ENCODE assay signal across 9 mouse cellular contexts in the genomic region with DNA sequence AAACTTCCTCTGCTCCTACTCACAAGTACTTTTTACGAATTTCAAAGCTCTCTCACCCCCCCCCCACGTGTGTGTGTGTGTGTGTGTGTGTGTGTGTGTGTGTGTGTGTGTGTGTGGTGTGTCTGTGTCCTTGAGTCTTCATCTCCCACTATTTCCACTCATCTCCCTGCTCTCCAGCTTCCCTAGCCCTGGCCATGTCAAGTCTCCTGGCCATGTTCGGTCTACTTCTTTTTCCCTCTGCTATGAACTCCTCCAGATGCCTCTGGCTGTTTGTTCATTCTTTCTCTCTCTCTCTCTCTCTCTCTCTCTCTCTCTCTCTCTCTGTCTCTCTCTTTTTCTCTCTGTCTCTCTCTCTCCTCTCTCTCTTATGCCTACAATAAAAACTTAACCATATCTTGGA. TPM values are rescaled to one million over a fixed set of nuclear protein-coding genes. Genes with fewer than 3 reads are reported as not detected.
DNase-seq lines count a peak whose midpoint lies in the region; ATAC-seq and TF ChIP-seq lines count a peak whose summit lies in the region.
"Had no signal": no experiment of that assay in that cellular context is flagged by ENCODE, and none has a peak within 500 bp of the region (broad histone marks: within the 10 kb centered on the region; RNA-seq: fewer than 3 reads in every experiment).

No protein-coding gene starts in this region.

- no peak for TF ChIP-seq CTCF in kidney, postnatal 0 days (IDR thresholded peaks at IDR 0.05; ENCODE audit: low read depth)
- no peak for TF ChIP-seq CTCF in heart, postnatal 0 days (IDR thresholded peaks at IDR 0.05; ENCODE audit: low read depth)

- H3K4me3 ChIP-seq in kidney, postnatal 0 days (replicated peaks; ENCODE audit: low read depth, low read length): peak overlapping the region; percentile 26
- H3K4me3 ChIP-seq in brown adipose tissue, adult 24 weeks (ENCODE audit: insufficient read depth, low read depth, low read length): peak overlapping the region; percentile 40
- H3K4me3 ChIP-seq in heart, postnatal 0 days (ENCODE audit: low read depth, low read length): peak overlapping the region; percentile 47
- H3K4me3 ChIP-seq in liver, embryonic 15.5 days (replicated peaks): peak overlapping the region; percentile 45

- H3K4me2 ChIP-seq in kidney, postnatal 0 days (ENCODE audit: low read length): peak overlapping the region; percentile 52
- peak overlapping the region; percentile 67 for H3K4me2 ChIP-seq in heart, postnatal 0 days (ENCODE audit: low read depth, low read length)
- peak overlapping the region; percentile 54 for H3K4me2 ChIP-seq in liver, embryonic 15.5 days

- no peaks in the 10 kb centered on the region for H3K4me1 ChIP-seq in kidney, postnatal 0 days (replicated peaks; ENCODE audit: insufficient read depth, low read length)
- peaks cover 6% of the 10 kb centered on the region; the same call in 1 of the 2 replicates for H3K4me1 ChIP-seq in brown adipose tissue, adult 24 weeks (ENCODE audit: control insufficient read depth, insufficient read depth, insufficient read length, low read length)
- H3K4me1 ChIP-seq in heart, postnatal 0 days (ENCODE audit: control insufficient read depth, insufficient read depth): peaks cover 27% of the 10 kb centered on the region
- H3K4me1 ChIP-seq in liver, embryonic 15.5 days (replicated peaks): peaks cover 19% of the 10 kb centered on the region

- no peak; the same call in 1 of the 2 replicates for ATAC-seq in kidney, postnatal 0 days (replicated peaks; ENCODE audit: low FRiP score, low read depth)
- peak; percentile 51; the same call in 1 of the 2 replicates for ATAC-seq in heart, postnatal 0 days (ENCODE audit: insufficient read depth, low read depth)
- peak; percentile 57; the same call in 1 of the 2 replicates for ATAC-seq in liver, embryonic 15.5 days (ENCODE audit: insufficient read depth)
- ATAC-seq in erythroid progenitor cell, adult 5-6 weeks (replicated peaks; ENCODE audit: low FRiP score, poor library complexity, severe bottlenecking): no peak

- WGBS in kidney, postnatal 0 days: 34% methylated on average over 3 of the region's 3 CpGs
- 4% methylated on average over 3 of the region's 3 CpGs for WGBS in heart, postnatal 0 days
- WGBS in liver, embryonic 15.5 days (ENCODE audit: insufficient replicate concordance): 20% methylated on average over 3 of the region's 3 CpGs

- no peak for TF ChIP-seq EP300 in heart, postnatal 0 days (IDR thresholded peaks at IDR 0.05; ENCODE audit: low read depth)

- H3K36me3 ChIP-seq in kidney, postnatal 0 days (ENCODE audit: insufficient read depth, low read length): no peaks in the 10 kb centered on the region
- H3K36me3 ChIP-seq in heart, postnatal 0 days (replicated peaks; ENCODE audit: control insufficient read depth, insufficient read depth, low read length): peaks cover 13% of the 10 kb centered on the region; the same call in 1 of the 2 replicates
- no peaks in the 10 kb centered on the region for H3K36me3 ChIP-seq in liver, embryonic 15.5 days (replicated peaks)

- peak; percentile 9 for DNase-seq in kidney, postnatal 0 days (ENCODE audit: low spot score)
- no peak for DNase-seq in kidney, postnatal 10 days
- DNase-seq in heart, postnatal 0 days (ENCODE audit: low spot score): no peak
- no peak for DNase-seq in layer of hippocampus, adult 9-10 months (ENCODE audit: low spot score)
- no peak for DNase-seq in embryo, embryonic 9.5 days (ENCODE audit: extremely low spot score)
- DNase-seq: cerebellum, postnatal 36 days had no signal

- peak overlapping the region; percentile 9; the same call in 1 of the 2 replicates for H3K27ac ChIP-seq in kidney, postnatal 0 days
- H3K27ac ChIP-seq in brown adipose tissue, adult 24 weeks (replicated peaks; ENCODE audit: low read depth, low read length): no peak overlapping the region
- peak overlapping the region; percentile 89 for H3K27ac ChIP-seq in heart, postnatal 0 days (ENCODE audit: low read depth)
- H3K27ac ChIP-seq in liver, embryonic 15.5 days (replicated peaks): peak overlapping the region; percentile 41; the same call in 1 of the 2 replicates

- H3K27me3 ChIP-seq in kidney, postnatal 0 days (ENCODE audit: insufficient read depth, low read length): no peaks in the 10 kb centered on the region
- no peaks in the 10 kb centered on the region for H3K27me3 ChIP-seq in heart, postnatal 0 days (ENCODE audit: control insufficient read depth, insufficient read depth, low read length)
- no peaks in the 10 kb centered on the region for H3K27me3 ChIP-seq in liver, embryonic 15.5 days

- no peak overlapping the region for H3K9ac ChIP-seq in kidney, postnatal 0 days (ENCODE audit: low read depth, low read length)
- peak overlapping the region; percentile 55 for H3K9ac ChIP-seq in heart, postnatal 0 days (replicated peaks; ENCODE audit: low read depth, low read length)
- peak overlapping the region; percentile 25; the same call in 1 of the 2 replicates for H3K9ac ChIP-seq in liver, embryonic 15.5 days

- H3K9me3 ChIP-seq in kidney, postnatal 0 days (replicated peaks; ENCODE audit: low read length): no peaks in the 10 kb centered on the region
- H3K9me3 ChIP-seq in heart, postnatal 0 days (replicated peaks; ENCODE audit: control insufficient read depth, low read length): no peaks in the 10 kb centered on the region
- no peaks in the 10 kb centered on the region for H3K9me3 ChIP-seq in liver, embryonic 15.5 days (replicated peaks)

RNA-seq across cellular contexts. Expression of gene Tfpi, which starts 0.4 kb away (rescaled TPM):
- polyA plus RNA-seq in kidney, postnatal 0 days (2015; fragmentation: Nextera tagmentation; extraction: Ambion mirVana): 29.5 and 34.7 TPM in 2 replicates
- 3.3 and 5.7 TPM in 2 replicates for polyA plus RNA-seq in brown adipose tissue, adult 24 weeks (2012; ENCODE audit: insufficient read depth, insufficient read length, missing spikeins)
- 55.2 and 58.1 TPM in 2 replicates for total RNA-seq in heart, postnatal 0 days (2014; rRNA removed; ENCODE audit: low replicate concordance)
- polyA plus RNA-seq in heart, postnatal 0 days (2015; fragmentation: Nextera tagmentation; extraction: Ambion mirVana): 58.4 and 59.5 TPM in 2 replicates
- polyA plus RNA-seq in liver, embryonic 15.5 days (2015; fragmentation: Nextera tagmentation; extraction: Ambion mirVana): 14.2 and 15.6 TPM in 2 replicates
- 7.1 and 14.4 TPM in 2 replicates for total RNA-seq in erythroid progenitor cell, adult 5-6 weeks (2015; ENCODE audit: low replicate concordance)
- 2.4 and 2.9 TPM in 2 replicates for total RNA-seq in erythroid progenitor cell, adult 5-6 weeks (2017; ENCODE audit: low replicate concordance)

RNA-seq across cellular contexts. Expression of gene Calcrl, which starts 50.9 kb away (rescaled TPM):
- 50.1 and 53.7 TPM in 2 replicates for polyA plus RNA-seq in kidney, postnatal 0 days (2015; fragmentation: Nextera tagmentation; extraction: Ambion mirVana)
- 5.7 and 8.2 TPM in 2 replicates for polyA plus RNA-seq in brown adipose tissue, adult 24 weeks (2012; ENCODE audit: insufficient read depth, insufficient read length, missing spikeins)
- 32.3 and 78.2 TPM in 2 replicates for total RNA-seq in heart, postnatal 0 days (2014; rRNA removed; ENCODE audit: low replicate concordance)
- polyA plus RNA-seq in heart, postnatal 0 days (2015; fragmentation: Nextera tagmentation; extraction: Ambion mirVana): 26.5 and 28.5 TPM in 2 replicates
- polyA plus RNA-seq in liver, embryonic 15.5 days (2015; fragmentation: Nextera tagmentation; extraction: Ambion mirVana): 10.0 and 11.5 TPM in 2 replicates
- 5.4 and 9.2 TPM in 2 replicates for total RNA-seq in erythroid progenitor cell, adult 5-6 weeks (2015; ENCODE audit: low replicate concordance)
- 9.4 and 21.5 TPM in 2 replicates for total RNA-seq in erythroid progenitor cell, adult 5-6 weeks (2017; ENCODE audit: low replicate concordance)

Comparison
In these comparisons a context has a peak if more than half of its experiments do, and no peak if none do; other contexts are left out.
1. ATAC-seq: peak in heart, postnatal 0 days (single experiment) and liver, embryonic 15.5 days (single experiment); none in kidney, postnatal 0 days (single experiment) and erythroid progenitor cell, adult 5-6 weeks (single experiment).
2. Peak in every context shown above with its lines, with median percentiles within 50 percentile points of each other: H3K4me2 ChIP-seq and H3K4me3 ChIP-seq.